Mouse (Mus musculus) neutrophil, adult 83 days (primary cell): ENCODE data around the gene Gm10770. TPM values are rescaled to one million over a fixed set of nuclear protein-coding genes. Genes with fewer than 3 reads are reported as not detected.

Experiments
- total RNA-seq, 2 experiments: library from RNA; stranded (reverse); gene quantifications; one replicate each; pipeline ENCODE4 v1.2.4; 2023

The Gm10770 gene
- not detected for total RNA-seq

DNA sequence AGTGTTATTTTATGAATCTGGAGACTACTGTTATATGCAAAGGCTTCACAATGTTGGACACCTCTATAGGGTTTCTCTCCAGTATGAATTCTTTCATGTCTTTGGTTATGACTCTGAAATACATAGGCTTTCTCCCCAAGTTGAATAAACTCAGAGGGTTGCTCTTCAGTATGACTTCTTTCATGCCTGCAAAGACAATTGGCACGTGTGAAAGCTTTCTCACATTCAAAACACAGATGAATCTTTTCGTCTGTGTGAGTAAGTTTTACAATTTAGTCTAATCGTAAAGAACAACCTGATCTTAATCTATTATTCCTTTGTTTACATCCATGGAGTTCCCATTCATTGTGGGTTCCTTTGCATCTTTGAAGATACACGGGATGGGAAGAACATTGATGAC lies at the start of gene Gm10770:
TSS of gene Gm10770 (minus strand) at position 101 of the 400 bp plus-strand sequence.

DNA sequence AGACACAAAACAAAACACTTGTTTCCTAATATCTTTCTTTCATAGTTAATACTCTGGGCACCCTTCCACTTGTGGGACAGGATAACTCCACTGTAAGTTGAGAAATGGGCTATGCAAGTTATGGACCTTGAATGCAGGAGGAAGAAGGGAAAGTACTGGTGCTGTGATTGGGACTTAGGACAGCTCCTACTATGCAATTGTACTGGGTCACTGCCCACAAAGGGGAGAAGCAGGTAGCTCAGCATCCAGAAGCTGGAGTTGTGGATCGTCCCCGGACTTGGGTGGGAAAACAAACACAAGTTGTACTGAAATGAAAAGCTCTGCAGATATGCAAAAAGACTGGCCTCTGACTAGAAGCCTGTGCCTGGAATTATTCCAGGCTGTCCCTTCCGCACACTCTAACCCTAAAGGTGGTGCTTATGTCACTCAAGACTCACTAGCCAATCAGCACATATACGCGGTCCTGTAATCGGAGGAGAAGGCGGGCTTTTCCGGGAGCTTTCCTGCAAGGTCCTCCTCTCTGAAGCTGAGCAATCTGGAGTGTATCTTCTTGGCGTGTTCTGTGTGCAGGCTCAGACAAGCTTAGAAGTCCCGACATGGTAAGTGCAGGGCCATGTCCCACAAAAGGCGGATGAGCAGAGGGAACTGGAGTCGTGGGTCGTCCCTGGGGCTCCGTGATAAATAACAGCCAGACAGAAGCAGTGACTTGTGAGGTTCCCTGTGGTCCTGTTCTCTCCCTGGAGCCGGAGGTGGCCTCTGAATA lies 38.3 kb upstream of the Gm10770 start, which contains the start of gene Zfp937:
TSS of gene Zfp937 (plus strand) at position 474 of the 763 bp plus-strand sequence.

DNA sequence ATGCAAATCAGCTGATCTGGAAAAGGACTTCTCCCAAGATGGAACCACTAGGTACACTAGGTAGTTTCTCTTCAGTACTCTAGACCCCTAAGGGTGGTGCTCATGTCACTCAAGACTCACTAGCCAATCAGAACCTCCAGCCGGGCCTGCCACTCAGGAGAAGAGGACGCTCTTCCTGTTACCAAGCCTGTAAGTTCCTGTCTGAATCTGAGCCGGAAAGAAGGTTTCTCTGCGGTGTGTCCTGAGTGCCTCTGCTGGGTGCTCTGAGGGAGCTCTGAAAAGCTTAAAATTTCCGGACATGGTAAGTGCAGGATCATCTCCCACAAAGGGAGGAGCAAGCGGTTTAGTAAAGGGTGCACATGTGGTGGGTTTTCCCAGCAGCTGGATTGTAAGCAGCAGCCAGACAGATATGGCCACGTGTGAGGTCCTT lies 2.1 kb upstream of the Gm10770 start, which contains the start of gene Gm14139:
TSS of gene Gm14139 (plus strand) at position 186 of the 430 bp plus-strand sequence.

DNA sequence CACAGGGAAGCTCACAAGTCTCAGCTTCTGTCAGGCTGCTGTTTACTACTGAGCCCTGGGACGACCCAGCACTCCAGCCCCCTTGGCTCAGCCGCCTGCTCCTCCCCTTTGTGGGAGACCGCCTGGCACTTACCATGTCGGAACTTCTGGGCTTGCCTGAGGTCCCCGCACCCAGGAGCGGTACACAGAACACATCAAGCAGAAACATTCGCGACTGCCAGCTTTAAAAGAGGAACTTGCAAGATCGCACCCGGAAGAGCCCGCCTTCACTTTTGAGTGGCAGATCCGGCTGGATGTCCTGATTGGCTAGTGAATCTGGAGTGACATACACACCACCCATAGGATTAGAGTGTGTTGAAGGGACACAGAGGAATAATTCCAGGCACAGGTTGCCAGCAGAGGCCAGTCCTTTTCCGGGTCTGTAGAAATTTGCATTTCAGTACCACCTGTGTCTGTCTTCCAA lies 43.0 kb downstream of the Gm10770 start, which contains the start of gene Zfp120:
TSS of gene Zfp120 (minus strand) at position 274 of the 463 bp plus-strand sequence.

Other genes starting within 250 kb of the Gm10770 start
- gene Zfp120, start 43.0 kb downstream of the Gm10770 start, total RNA-seq: 1 to 10 TPM; 8.7 to 9.2 TPM
- gene Gm14139, start 2.1 kb upstream of the Gm10770 start, total RNA-seq: not detected
- gene Zfp937, start 38.4 kb upstream of the Gm10770 start, total RNA-seq: under 1 TPM; 0.49 to 0.68 TPM
- 1 to 10 TPM; 1.8 to 2.4 TPM for gene Gm21994, start 75.9 kb upstream of the Gm10770 start, total RNA-seq
- under 1 TPM in 1 of 2 experiments, not detected in 1; 0.13 TPM for gene Gm14124, start 77.8 kb upstream of the Gm10770 start, total RNA-seq
- gene Gm10130, start 144.0 kb upstream of the Gm10770 start, total RNA-seq: 1 to 10 TPM in 1 of 2 experiments, not detected in 1; 2.5 TPM
- under 1 TPM; 0.59 to 0.97 TPM for gene 3300002I08Rik, start 183.1 kb upstream of the Gm10770 start, total RNA-seq